Mouse (Mus musculus) cerebral cortex, adult 2 months (tissue): Measurements from ENCODE around the gene Rubcnl.

ENCODE experiments used
- WGBS: fragments of 180-500 bp; shearing (Covaris S2); methylation state at CpG from one replicate; pipeline ENCODE4 v1.1.7; 2018; 5-methylcytosine and 5-hydroxymethylcytosine counted together

Gene Rubcnl

DNA sequence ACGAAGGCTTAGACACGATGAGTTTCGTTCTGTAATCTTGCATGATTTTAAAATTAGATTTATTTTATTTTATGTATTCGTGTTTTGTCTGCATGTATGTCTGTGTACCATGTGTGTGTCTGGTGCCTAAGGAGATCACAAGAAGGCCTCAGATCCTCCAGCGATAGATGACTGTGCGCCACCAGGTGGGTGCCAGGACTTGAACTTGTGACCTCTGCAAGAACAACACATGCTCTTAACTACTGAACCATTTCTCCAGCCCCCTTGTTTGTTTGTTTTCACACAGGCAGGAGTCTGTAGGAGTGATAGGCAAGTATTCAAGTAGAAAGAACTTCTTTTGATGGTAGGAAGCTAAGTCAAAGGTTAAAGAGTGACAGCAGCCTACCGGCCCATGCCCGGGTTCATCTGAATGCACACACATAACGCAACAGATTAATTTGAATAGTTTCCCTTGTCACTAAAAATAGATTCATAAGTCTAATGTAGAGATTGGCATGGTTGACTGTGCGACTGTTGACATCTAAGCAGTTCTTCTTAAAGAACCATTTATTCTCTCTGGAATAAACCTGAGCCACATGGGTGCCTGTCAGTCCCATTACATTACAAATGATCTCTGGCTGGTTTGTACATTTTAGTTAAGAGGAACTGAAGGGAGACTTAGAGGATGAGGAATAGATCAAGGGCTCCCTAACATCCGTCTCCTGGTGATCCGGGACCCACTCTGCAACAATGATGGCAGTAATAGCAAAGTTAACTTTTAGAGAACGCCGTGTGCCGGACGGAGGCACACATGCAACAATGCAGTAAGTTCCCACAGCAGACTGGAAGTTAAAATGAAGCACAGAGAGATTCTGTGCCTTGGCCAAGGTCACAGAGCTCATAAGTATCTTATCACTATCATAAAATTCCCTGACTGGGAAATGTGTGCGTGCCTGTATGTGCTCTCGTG is 2.3 kb downstream of the Rubcnl start:
- WGBS: 91% methylated on average over 18 of the region's 18 CpGs

DNA sequence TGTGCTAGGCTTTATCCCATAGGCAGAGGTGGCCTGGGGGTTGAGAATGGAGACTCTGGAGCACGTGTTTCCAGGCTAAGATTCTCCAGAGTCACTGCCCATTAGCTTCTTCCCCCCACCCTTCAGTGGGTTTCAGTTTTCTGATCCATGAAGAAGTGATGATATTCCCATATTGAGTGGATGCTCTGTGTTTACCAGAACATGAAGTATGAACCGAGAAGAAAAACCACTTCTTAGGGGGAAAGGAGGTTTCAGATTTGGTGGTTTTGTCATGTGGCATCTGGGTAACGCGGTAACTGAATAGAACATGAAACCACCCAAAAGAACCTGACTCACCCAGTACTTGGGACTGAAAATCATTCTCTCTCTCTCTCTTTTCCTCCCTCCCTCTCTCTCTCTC is 3.0 kb downstream of the Rubcnl start:
- WGBS: 78% methylated on average over 4 of the region's 4 CpGs

DNA sequence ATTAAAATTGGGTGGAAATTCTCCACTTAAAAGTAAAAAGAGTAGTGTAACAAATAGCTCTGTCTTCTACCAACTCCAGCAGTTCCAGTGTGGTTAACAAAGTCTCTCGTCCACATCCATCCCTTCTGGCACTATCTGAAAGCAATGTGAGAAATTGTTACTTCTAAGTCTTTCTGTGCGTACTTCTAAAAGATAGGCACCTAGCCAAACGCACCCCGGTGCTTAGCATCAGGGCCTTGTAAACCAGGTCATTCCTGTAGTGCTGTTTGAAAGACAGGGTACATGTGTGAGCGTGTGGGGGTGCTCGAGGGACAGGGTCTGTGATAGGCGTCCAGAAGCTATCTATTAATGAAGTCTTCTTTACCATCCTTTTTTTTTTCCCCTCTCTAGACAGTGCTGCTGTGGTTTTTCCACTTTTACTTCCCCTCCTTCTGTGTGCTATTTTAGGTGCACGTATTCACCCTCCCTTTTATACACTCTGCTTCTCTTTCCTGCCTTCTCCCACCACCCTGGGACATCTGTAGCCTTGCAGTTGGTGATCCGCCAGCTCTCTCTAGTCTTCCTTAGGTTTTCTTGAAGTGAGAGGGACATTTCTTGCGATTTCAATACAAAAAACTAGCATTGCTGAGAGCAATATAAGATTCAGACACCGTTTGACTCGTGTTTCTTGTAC is 4.9 kb downstream of the Rubcnl start:
- 48% methylated on average over 12 of the region's 12 CpGs for WGBS

- 85% methylated on average over 9 of the region's 9 CpGs for WGBS
Observed at GRCm38 (mm10) chr14:75022522-75022921, 6.7 kb downstream of the Rubcnl start.

DNA sequence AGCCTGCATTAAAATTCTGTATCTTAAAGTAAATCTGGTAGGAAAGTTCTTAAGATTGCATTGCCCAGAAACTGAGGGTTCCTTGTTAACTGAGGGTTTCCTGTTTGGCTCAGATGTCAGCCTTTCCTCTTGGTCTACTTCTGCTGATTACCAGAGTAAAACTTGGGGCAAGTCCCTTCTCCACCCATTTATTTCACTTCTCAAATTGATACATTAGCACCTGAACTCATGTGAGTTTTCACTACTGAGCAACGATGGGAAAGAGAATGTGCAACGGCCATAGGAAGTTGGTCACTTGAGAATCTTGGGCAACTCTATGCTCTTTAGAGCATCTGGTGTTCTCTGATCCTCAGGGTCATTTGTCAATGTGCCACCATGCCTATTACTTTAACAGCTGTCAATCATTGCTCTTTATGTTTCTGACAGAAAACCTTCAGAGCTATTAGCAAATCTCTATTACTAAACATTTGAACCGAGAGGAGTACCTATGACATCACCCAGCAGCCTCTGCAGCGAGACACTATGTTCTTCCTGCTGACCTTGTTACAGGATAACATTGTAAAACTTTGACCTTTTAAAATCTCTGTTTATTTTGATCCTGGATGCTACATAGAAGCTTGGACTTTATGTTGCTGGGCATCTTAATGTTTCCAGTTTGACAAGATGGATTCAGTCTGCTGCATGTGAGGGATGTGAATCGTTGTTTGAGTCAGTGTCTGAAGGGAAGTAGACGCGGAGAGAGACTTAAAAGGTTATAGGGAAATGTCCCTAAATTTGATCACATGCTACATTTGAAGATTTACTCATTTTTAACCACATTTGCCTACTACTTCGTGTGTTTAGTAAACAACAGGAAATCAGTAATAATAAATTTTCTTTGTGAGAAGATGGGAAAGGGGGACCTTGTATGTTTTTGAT is 9.2 kb downstream of the Rubcnl start:
- WGBS: 85% methylated on average over 8 of the region's 8 CpGs

DNA sequence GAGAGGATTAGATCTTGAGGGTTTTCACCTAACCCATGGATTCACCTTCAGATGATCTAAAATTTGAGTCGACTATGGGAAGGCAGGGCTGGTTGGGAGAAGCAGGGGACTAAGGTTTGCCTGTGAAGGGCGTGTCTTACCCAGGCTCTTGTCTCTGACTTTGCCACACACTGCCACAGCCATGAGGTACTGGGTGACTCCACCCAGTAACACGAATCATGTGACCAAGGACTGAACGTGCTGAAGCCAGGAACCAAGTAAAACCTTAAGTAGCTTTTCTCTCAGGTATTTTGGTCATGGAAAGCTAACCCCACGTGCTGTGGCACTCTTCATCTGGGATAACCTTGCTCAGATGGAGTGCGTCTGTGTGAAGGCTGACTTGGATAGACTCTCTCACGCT is 14.9 kb downstream of the Rubcnl start:
- WGBS: 86% methylated on average over 7 of the region's 7 CpGs

- 83% methylated on average over 9 of the region's 9 CpGs for WGBS
Observed at GRCm38 (mm10) chr14:75031999-75032575, 16.3 kb downstream of the Rubcnl start.

DNA sequence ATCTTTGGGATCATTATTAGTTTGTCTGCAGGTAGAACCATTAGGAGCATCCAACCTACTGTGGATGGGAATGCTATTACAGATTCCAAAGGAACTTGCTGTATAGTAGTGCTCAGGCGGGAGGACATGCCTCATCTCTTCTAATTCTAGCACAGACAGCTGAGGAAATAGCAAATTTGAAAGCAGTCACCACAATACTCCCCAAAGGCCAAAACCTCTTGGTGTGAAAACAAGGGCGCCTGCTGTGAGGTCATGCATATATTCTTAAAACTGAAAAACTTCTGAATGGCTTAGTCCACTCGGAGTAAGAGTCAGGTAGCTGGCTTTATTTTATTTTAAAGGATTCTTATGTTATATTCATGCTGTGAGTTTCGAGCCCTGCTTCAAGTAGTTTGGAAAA is 16.9 kb downstream of the Rubcnl start:
- 87% methylated on average over 4 of the region's 4 CpGs for WGBS

GRCm38 (mm10) chr14:75034240-75034639 is 18.4 kb downstream of the Rubcnl start:
- WGBS: 73% methylated on average over 3 of the region's 3 CpGs

GRCm38 (mm10) chr14:75035431-75035830 is 19.6 kb downstream of the Rubcnl start:
- 71% methylated on average over 11 of the region's 11 CpGs for WGBS

- WGBS: 68% methylated on average over 7 of the region's 7 CpGs
Observed at GRCm38 (mm10) chr14:75045184-75045583, 29.4 kb downstream of the Rubcnl start.

- 68% methylated on average over 8 of the region's 8 CpGs for WGBS
Observed at GRCm38 (mm10) chr14:75052451-75052850, 36.6 kb downstream of the Rubcnl start.

- 88% methylated on average over 14 of the region's 14 CpGs for WGBS
Observed at GRCm38 (mm10) chr14:75054455-75055343, 38.9 kb downstream of the Rubcnl start.

DNA sequence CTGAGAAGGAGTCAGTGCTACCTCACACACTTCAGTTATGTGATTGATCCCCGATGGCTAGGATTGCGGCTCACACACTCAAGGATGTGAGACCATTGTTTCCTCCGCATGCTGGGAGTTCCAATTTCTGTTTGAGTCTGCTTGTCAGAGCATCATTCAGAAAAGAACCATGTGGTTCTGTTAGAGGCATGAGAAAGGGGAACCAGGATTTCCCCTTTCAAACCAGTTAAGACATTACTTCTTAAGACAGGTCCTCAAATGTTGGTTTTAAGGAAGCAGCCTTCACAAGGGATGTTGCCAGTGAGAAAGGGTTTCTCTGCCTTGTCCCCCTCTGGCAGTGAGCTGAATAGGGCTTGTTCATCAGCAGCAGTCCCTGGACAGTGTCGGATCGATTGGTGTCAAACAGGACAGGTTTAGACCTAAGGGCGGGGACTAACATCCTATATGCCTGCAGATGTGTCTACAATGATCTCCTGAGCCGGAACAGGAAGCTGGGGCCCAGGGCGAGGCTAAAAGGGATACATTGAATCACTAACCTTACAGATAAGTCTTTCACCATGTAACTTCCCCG is 41.1 kb downstream of the Rubcnl start:
- WGBS: 80% methylated on average over 9 of the region's 9 CpGs

DNA sequence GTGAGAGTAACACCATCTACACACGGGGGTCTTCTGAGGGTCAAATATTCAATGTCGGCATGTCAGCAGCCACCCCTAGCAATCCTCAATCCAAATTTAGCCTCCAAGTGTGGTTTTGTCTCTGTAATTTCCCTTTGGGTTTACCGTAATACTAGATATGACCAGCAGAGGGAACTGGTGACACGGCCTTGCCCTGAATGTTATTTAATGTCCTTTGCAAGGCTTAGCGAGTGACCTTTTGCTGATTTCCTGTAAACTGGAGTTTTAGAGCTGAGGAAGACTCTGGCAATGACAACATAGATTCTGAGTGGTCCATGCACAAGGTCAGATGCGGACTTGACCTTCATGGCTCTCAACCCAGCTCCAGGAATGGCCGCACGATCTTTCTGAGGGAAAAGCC is 44.7 kb downstream of the Rubcnl start:
- WGBS: 44% methylated on average over 8 of the region's 8 CpGs

GRCm38 (mm10) chr14:75063936-75064335 is 48.1 kb downstream of the Rubcnl start:
- 59% methylated on average over 8 of the region's 8 CpGs for WGBS

GRCm38 (mm10) chr14:75064520-75064919 is 48.7 kb downstream of the Rubcnl start:
- WGBS: 84% methylated on average over 7 of the region's 7 CpGs

DNA sequence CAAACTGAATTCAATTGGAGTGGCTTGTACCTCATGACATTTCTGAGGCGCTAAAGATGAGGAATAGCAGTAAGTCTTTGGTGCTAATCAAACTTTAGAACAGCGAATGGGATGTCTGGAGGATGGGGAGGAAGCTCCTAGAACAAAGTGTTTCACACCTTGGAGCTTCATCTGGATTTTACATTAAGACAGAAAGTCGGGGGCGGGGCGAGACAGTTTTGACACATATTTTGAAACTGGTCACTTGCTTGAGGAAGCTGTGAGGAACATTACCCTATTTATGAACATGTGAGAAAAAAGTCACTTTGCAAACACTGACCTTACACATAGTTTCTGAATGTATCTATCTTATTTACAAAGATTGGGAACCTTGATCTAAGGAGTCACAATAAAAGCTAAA is 49.4 kb downstream of the Rubcnl start:
- 96% methylated on average over 5 of the region's 5 CpGs for WGBS

- 82% methylated on average over 18 of the region's 19 CpGs for WGBS
Observed at GRCm38 (mm10) chr14:75068430-75069112, 52.7 kb downstream of the Rubcnl start.
